Mouse (Mus musculus) neural tube, embryonic 14.5 days (tissue): ENCODE measurements around the gene Tnpo2. TPM values are rescaled to one million over a fixed set of nuclear protein-coding genes. Genes with fewer than 3 reads are reported as not detected.

Experiments
- ATAC-seq: fragments of 200-750 bp; cut with Nextera tagmentation; 2 replicates; pipeline ENCODE4 v1.8.0; 2017; ENCODE audit warnings: low read depth, mild to moderate bottlenecking, moderate TSS enrichment, moderate library complexity
- H3K27ac ChIP-seq: fragments of 300-500 bp; sonication (generic); 2 replicates; pipeline ENCODE4 v1.5.1; 2014; ENCODE audit warnings: low read depth, mild to moderate bottlenecking, control low read depth, low read length, moderate library complexity, mixed read lengths
- H3K27me3 ChIP-seq: fragments of 300-500 bp; sonication (generic); 2 replicates; pipeline ENCODE4 v1.6.1; 2014; ENCODE audit warnings: low read length; ENCODE audit not compliant: control insufficient read depth, insufficient read depth
- H3K36me3 ChIP-seq: fragments of 300-500 bp; sonication (generic); 2 replicates; pipeline ENCODE4 v1.6.1; 2014; ENCODE audit warnings: low read length, mixed read lengths; ENCODE audit not compliant: control insufficient read depth, insufficient read depth
- H3K4me1 ChIP-seq: fragments of 300-500 bp; sonication (generic); 2 replicates; pipeline ENCODE4 v1.6.1; 2014; ENCODE audit warnings: low read length; ENCODE audit not compliant: control insufficient read depth, insufficient read depth
- H3K4me2 ChIP-seq: fragments of 300-500 bp; sonication (generic); 2 replicates; pipeline ENCODE4 v1.6.1; 2014; ENCODE audit warnings: mild to moderate bottlenecking, low read depth, low read length, control low read depth
- H3K4me3 ChIP-seq: fragments of 300-500 bp; sonication (generic); 2 replicates; pipeline ENCODE4 v1.5.1; 2014; ENCODE audit warnings: low read depth, low read length, control low read depth, mixed read lengths
- H3K9ac ChIP-seq: fragments of 300-500 bp; sonication (generic); replicated peaks from 2 replicates; pipeline ENCODE4 v1.6.1; 2014; ENCODE audit warnings: low read depth, mild to moderate bottlenecking, control low read depth, low read length, mixed read lengths
- H3K9me3 ChIP-seq: fragments of 300-500 bp; sonication (generic); 2 replicates; pipeline ENCODE4 v1.6.1; 2016; ENCODE audit warnings: low read length; ENCODE audit not compliant: control insufficient read depth
- WGBS: fragments of 180-500 bp; shearing (Covaris S2); extraction: QIAGEN DNeasy Blood & Tissue Kit; methylation state at CpG from one replicate; pipeline ENCODE4 v1.1.7; 2014; 5-methylcytosine and 5-hydroxymethylcytosine counted together
- polyA plus RNA-seq: library from polyadenylated mRNA; unstranded; fragments of >200 nt; fragmentation: Nextera tagmentation; extraction: Ambion mirVana; gene quantifications from 2 replicates; pipeline ENCODE4 v1.2.1, GENCODE M21; 2014

Gene Tnpo2
- polyA plus RNA-seq, 1 experiment from 2014 or later, result 45.8 TPM

DNA sequence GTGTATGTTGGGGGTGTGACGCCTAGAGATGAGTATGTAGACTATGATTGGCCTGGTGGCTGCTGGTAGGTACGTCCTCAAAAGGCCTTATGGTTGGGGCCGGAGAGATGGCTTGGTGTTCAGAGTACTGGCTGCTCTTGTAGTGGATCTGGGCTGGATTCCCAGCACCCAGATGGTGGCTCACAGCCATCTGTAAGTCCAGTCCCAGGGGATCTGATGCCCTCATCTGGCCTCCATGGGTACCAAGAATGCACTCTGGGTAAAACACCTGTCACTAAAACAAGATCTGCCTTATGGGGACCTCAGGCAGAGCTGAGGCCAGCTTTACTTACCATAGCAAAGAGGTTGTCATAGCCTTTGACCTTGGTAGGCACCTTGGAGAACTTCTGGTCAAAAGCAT is 12.9 kb upstream of the Tnpo2 start:
- H3K4me3 ChIP-seq, result no peak overlapping the region; the same call in 1 of the 2 replicates
- peaks cover 20% of the 10 kb centered on the region for H3K4me1 ChIP-seq
- ATAC-seq, result no peak
- WGBS, result 94% methylated on average over 3 of the region's 3 CpGs
- peak overlapping the region; percentile 89; the same call in 1 of the 2 replicates for H3K4me2 ChIP-seq
- no peaks in the 10 kb centered on the region for H3K27me3 ChIP-seq
- peaks cover 29% of the 10 kb centered on the region for H3K36me3 ChIP-seq
- H3K9me3 ChIP-seq, result no peaks in the 10 kb centered on the region
- no peak overlapping the region for H3K9ac ChIP-seq
- no peak overlapping the region for H3K27ac ChIP-seq

DNA sequence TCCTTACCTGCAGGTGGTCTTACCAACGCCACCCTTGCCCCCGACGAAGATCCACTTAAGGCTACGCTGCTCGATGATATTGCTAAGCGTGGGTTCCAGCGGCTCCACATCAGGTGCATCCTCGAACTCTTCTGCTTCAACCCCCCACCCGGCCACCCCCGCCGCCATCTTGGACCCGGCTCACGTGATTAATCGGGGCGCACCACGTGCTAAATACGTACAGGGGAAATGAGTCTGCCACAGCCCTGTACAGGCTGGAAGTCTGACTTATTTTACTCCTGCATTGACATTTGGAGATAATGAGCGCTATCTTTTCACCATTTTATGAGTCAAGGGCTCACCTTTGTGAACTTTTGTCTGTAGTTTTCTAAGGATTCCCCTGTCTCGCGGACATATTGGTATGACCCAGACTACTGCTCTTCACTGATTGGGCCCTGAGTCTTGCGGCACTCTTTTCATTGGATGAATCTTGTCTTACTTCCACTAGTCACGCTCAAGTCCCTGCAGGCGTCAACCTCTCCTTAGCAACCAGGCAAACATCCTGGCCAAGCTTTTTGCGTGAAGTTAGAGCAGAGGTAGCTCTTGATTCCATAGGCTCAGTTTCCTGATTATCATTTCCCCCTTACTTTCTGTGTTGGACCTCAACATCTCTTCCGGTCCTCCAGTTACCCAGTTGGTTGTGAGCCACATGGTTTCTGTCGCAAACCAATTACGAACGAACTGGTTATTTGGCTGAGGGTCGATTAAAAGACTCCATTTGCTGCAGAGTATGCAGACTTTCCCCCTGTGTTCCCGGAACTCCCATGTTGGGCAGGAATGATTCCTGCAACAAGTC is 11.4 kb upstream of the Tnpo2 start, which contains the start of gene Asna1:
Gene Asna1, minus strand, starts transcription at position 184 of the 835 bp plus-strand sequence.
- peak; percentile 92 for ATAC-seq

GRCm38 (mm10) chr8:85026670-85027515 is 9.8 kb upstream of the Tnpo2 start, which contains the start of gene Trir:
TSS of gene Trir (plus strand) at chr8:85026823.
- 0% methylated on average over 66 of the region's 75 CpGs for WGBS
- ATAC-seq, result peak; percentile 79
- Histone ChIP-seq H3K4me3 (peak within 1 kb of the TSS; percentile 88), H3K27me3 (no peaks in the 10 kb centered on the region), H3K27ac (peak within 1 kb of the TSS; percentile 81), H3K4me2 (peak within 1 kb of the TSS; percentile 89), H3K4me1 (peaks cover 24% of the 10 kb centered on the region), H3K9ac (peak within 1 kb of the TSS; percentile 91), H3K36me3 (peaks cover 30% of the 10 kb centered on the region), H3K9me3 (no peaks in the 10 kb centered on the region)

More for the DNA sequence above, 11.4 kb upstream of the Tnpo2 start, which contains the start of gene Asna1:
- peak within 1 kb of the TSS; percentile 76 for H3K4me3 ChIP-seq
- peaks cover 25% of the 10 kb centered on the region for H3K36me3 ChIP-seq
- H3K9me3 ChIP-seq, result no peaks in the 10 kb centered on the region
- peak within 1 kb of the TSS; percentile 72 for H3K9ac ChIP-seq
- H3K4me1 ChIP-seq, result peaks cover 24% of the 10 kb centered on the region
- WGBS, result 7% methylated on average over 30 of the region's 30 CpGs
- no peaks in the 10 kb centered on the region for H3K27me3 ChIP-seq
- peak within 1 kb of the TSS; percentile 89 for H3K4me2 ChIP-seq
- H3K27ac ChIP-seq, result peak within 1 kb of the TSS; percentile 60

GRCm38 (mm10) chr8:85027516-85027855 is 9.2 kb upstream of the Tnpo2 start:
- H3K36me3 ChIP-seq, result peaks cover 31% of the 10 kb centered on the region
- H3K4me1 ChIP-seq, result peaks cover 24% of the 10 kb centered on the region
- H3K27me3 ChIP-seq, result no peaks in the 10 kb centered on the region
- peak overlapping the region; percentile 88 for H3K4me3 ChIP-seq
- peak overlapping the region; percentile 76 for H3K4me2 ChIP-seq
- peak overlapping the region; percentile 91 for H3K9ac ChIP-seq
- H3K27ac ChIP-seq, result peak overlapping the region; percentile 81
- 1% methylated on average over 13 of the region's 13 CpGs for WGBS
- no peaks in the 10 kb centered on the region for H3K9me3 ChIP-seq
- no peak for ATAC-seq

DNA sequence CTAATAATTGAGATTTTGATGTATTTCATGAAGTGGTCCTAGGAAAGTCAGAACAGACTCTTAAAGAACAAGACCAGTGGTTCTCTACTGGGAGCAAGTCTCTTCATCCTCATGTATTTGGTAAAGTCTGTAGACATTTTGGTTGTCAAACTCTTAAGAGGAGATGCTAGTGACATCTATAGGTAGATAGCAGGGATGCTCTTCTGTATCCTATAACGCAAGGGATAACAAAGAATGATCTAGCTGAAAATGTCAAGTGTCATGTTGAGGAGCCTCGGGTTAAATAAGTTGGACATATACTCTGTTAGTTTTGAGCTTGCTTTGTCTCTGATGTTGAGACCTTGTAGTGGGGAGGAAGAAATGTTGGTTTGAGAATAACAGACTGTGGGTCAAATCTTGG is 8.8 kb upstream of the Tnpo2 start:
- Histone ChIP-seq H3K4me2 (peak overlapping the region; percentile 76), H3K9me3 (no peaks in the 10 kb centered on the region), H3K27me3 (no peaks in the 10 kb centered on the region), H3K4me3 (peak overlapping the region; percentile 88), H3K9ac (peak overlapping the region; percentile 91; the same call in 1 of the 2 replicates), H3K27ac (no peak overlapping the region), H3K36me3 (peaks cover 30% of the 10 kb centered on the region), H3K4me1 (peaks cover 24% of the 10 kb centered on the region)
- no peak for ATAC-seq
- WGBS, result 25% methylated on average over 2 of the region's 2 CpGs

GRCm38 (mm10) chr8:85029271-85029670 is 7.4 kb upstream of the Tnpo2 start:
- no peaks in the 10 kb centered on the region for H3K27me3 ChIP-seq
- no peak overlapping the region for H3K4me2 ChIP-seq
- no peak for ATAC-seq
- no peak overlapping the region for H3K9ac ChIP-seq
- WGBS, result 92% methylated on average over 14 of the region's 14 CpGs
- H3K27ac ChIP-seq, result no peak overlapping the region
- H3K9me3 ChIP-seq, result no peaks in the 10 kb centered on the region
- peaks cover 22% of the 10 kb centered on the region for H3K36me3 ChIP-seq
- H3K4me3 ChIP-seq, result peak overlapping the region; percentile 88; the same call in 1 of the 2 replicates
- H3K4me1 ChIP-seq, result peaks cover 20% of the 10 kb centered on the region

DNA sequence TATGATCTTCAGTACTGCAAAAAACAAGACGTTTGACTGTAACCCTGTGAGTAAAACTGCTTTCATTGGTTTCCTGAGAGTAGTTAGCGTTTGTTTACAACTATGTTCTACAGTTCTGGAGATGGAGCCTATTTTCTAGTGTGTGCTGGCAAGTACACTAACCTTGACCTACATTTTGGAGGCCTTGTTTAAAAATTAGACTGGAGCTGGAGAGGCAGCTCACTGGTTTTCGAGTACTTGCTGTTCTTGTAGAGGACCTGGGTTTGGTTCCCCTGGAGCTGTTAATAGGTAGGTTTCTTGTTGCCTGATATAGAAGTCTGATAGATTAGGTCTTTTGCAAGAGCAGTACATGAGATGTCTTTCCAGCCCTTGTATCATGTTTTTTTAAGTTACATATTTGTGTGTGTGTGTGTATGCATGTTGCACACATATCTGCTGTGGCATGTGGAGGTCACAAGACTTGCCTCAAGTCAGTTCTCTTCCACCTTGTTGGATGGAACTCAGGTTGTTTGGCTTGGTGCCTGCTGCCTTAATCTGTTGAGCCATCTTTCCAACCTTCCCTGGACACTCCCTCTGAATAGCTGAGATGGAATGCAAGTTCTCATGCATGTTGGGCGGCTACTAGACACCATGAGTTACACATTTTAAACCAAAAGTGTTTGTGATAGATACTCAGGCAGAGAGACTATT is 3.9 kb upstream of the Tnpo2 start:
- Histone ChIP-seq H3K36me3 (peaks cover 22% of the 10 kb centered on the region), H3K9ac (no peak overlapping the region), H3K4me1 (peaks cover 25% of the 10 kb centered on the region), H3K27ac (no peak overlapping the region), H3K9me3 (no peaks in the 10 kb centered on the region), H3K4me3 (no peak overlapping the region), H3K27me3 (no peaks in the 10 kb centered on the region), H3K4me2 (no peak overlapping the region)
- ATAC-seq, result no peak
- 88% methylated on average over 4 of the region's 4 CpGs for WGBS

DNA sequence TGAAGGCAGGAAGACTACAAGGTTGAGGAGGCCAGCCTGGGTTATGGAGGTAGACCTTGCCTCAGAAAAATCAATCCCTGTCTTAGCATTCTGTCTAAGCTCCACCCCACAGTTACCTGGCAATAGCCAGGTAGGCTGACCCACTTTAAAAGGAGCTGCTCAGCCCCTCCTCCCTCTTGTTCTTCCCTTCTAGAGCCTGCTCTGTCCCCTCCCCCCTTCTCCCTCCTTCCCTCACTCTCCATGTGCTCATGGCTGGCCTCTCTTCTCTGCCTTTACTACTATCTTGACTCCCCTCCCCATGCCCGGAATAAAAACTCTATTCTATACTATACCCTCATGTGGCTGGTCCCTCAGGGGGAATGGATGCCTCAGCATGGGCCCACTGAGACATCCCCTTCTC is 2.8 kb upstream of the Tnpo2 start:
- 62% methylated on average over 1 of the region's 1 CpGs for WGBS
- no peaks in the 10 kb centered on the region for H3K27me3 ChIP-seq
- H3K4me1 ChIP-seq, result peaks cover 24% of the 10 kb centered on the region
- peaks cover 22% of the 10 kb centered on the region for H3K36me3 ChIP-seq
- no peak overlapping the region for H3K4me2 ChIP-seq
- no peak overlapping the region for H3K4me3 ChIP-seq
- ATAC-seq, result no peak
- no peak overlapping the region for H3K9ac ChIP-seq
- no peak overlapping the region for H3K27ac ChIP-seq
- H3K9me3 ChIP-seq, result no peaks in the 10 kb centered on the region
